Mouse (Mus musculus): ENCODE results near the gene Arsg.

The Arsg gene

GRCm38 (mm10) chr11:109584843-109585713 lies 111.9 kb downstream of the Arsg start:
- DNase-seq (ENCODE audit: low spot score) = peak; percentile 61

- no peak for DNase-seq (ENCODE audit: low spot score)
Measured at GRCm38 (mm10) chr11:109586424-109586823, 113.2 kb downstream of the Arsg start.

- DNase-seq (ENCODE audit: low spot score) = no peak
Measured at GRCm38 (mm10) chr11:109587019-109587418, 113.8 kb downstream of the Arsg start.

GRCm38 (mm10) chr11:109587638-109588374 lies 114.6 kb downstream of the Arsg start:
- DNase-seq (ENCODE audit: low spot score) = no peak

GRCm38 (mm10) chr11:109590012-109590411 lies 116.8 kb downstream of the Arsg start:
- no peak for DNase-seq (ENCODE audit: low spot score)

GRCm38 (mm10) chr11:109591511-109591910 lies 118.3 kb downstream of the Arsg start:
- DNase-seq (ENCODE audit: low spot score) = no peak

- DNase-seq (ENCODE audit: low spot score) = no peak
Measured at GRCm38 (mm10) chr11:109593200-109593981, 120.2 kb downstream of the Arsg start.

- DNase-seq (ENCODE audit: low spot score) = no peak
Measured at GRCm38 (mm10) chr11:109594761-109595160, 121.6 kb downstream of the Arsg start.

- DNase-seq (ENCODE audit: low spot score) = no peak
Measured at GRCm38 (mm10) chr11:109598778-109599570, 125.8 kb downstream of the Arsg start.

GRCm38 (mm10) chr11:109607600-109607999 lies 134.4 kb downstream of the Arsg start:
- no peak for DNase-seq (ENCODE audit: low spot score)

GRCm38 (mm10) chr11:109608976-109609625 lies 135.9 kb downstream of the Arsg start:
- DNase-seq (ENCODE audit: low spot score) = no peak

GRCm38 (mm10) chr11:109610046-109610794 lies 137.0 kb downstream of the Arsg start:
- no peak for DNase-seq (ENCODE audit: low spot score)

GRCm38 (mm10) chr11:109610795-109611302 lies 137.7 kb downstream of the Arsg start:
- no peak for DNase-seq (ENCODE audit: low spot score)

GRCm38 (mm10) chr11:109611303-109612149 lies 138.4 kb downstream of the Arsg start, which contains the start of gene Wipi1:
Gene Wipi1 (minus strand): TSS chr11:109611967.
- peak; percentile 98 for DNase-seq (ENCODE audit: low spot score)

- no peak for DNase-seq (ENCODE audit: low spot score)
Measured at GRCm38 (mm10) chr11:109612871-109613529, 139.8 kb downstream of the Arsg start.

GRCm38 (mm10) chr11:109615286-109615685 lies 142.1 kb downstream of the Arsg start:
- no peak for DNase-seq (ENCODE audit: low spot score)

- DNase-seq (ENCODE audit: low spot score) = no peak
Measured at GRCm38 (mm10) chr11:109616352-109616751, 143.2 kb downstream of the Arsg start.

GRCm38 (mm10) chr11:109616766-109617165 lies 143.6 kb downstream of the Arsg start:
- no peak for DNase-seq (ENCODE audit: low spot score)
